Mouse (Mus musculus) MEL (cell line): Measurements from ENCODE around the gene Dnajc7.

ENCODE experiments used
- MAX ChIP-seq: IDR thresholded peaks from 2 replicates; pipeline ENCODE4 v1.6.1; 2011; ENCODE audit warnings: low read length, improper control_type of control experiment
- POLR2A ChIP-seq, 2 experiments: IDR thresholded peaks; 2 replicates each; pipeline ENCODE4 v1.6.1; 2011 to 2012; ENCODE audit warnings: low read length in 2 of 2, mild to moderate bottlenecking in 2 of 2, control low read depth in 1 of 2, improper control_type of control experiment in 1 of 2, low read depth in 1 of 2, moderate library complexity in 1 of 2; ENCODE audit not compliant: control insufficient read depth in 1 of 2, insufficient read depth in 1 of 2, poor library complexity in 1 of 2
- TCF12 ChIP-seq: IDR thresholded peaks from 2 replicates; pipeline ENCODE4 v1.6.1; 2014; ENCODE audit warnings: low read depth, mild to moderate bottlenecking, inconsistent platforms, low read length, improper control_type of control experiment, moderate library complexity
- ZNF384 ChIP-seq: IDR thresholded peaks from 2 replicates; pipeline ENCODE4 v1.6.1; 2012; ENCODE audit warnings: low read depth, mild to moderate bottlenecking, inconsistent platforms, low read length, improper control_type of control experiment

DNA sequence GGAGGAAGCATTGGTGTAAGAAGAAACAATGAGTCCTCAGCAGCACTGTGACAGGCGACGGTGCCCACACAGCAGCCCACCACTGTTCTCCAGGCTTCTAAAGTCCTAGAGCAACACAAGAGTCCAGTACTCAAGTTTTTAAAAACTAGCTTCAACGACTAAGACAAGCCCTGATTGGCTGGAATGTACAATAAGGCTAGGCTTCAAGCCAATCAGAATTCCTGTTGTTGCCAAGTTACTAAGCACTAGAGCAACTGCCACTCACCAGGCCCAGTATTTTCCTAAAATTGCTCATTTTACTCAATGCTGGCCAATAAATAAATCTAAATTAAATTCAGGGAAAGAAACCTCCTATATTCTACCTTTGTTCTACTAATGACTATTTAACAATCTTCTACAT, 6.7 kb downstream of the Dnajc7 start:
- no peak for TF ChIP-seq POLR2A (IDR thresholded peaks at IDR 0.05; ENCODE audit: control insufficient read depth in 1 of 2, insufficient read depth in 1 of 2, low read depth in 1 of 2, low read length in 2 of 2, poor library complexity in 1 of 2)
- TF ChIP-seq MAX, result no peak
- no peak for TF ChIP-seq ZNF384
- TF ChIP-seq TCF12, result no peak
